Mouse (Mus musculus) ovary, postnatal 10 days (tissue): Measurements from ENCODE around the gene Fanci.

ENCODE experiments used
- DNase-seq: peaks from one replicate; pipeline ENCODE4 v3.0.0; 2022; ENCODE audit warnings: low spot score

Fanci gene

GRCm38 (mm10) chr7:79464776-79465420 is 73.2 kb downstream of the Fanci start:
- no peak for DNase-seq

GRCm38 (mm10) chr7:79465461-79466044 is 73.8 kb downstream of the Fanci start:
- peak; percentile 37 for DNase-seq

- DNase-seq, result peak; percentile 100
Measured at GRCm38 (mm10) chr7:79466053-79466901, 74.5 kb downstream of the Fanci start, which contains the start of gene Polg. Polg (minus strand) TSS chr7:79466362.

- no peak for DNase-seq
Measured at GRCm38 (mm10) chr7:79467951-79468350, 76.2 kb downstream of the Fanci start.

- no peak for DNase-seq
Measured at GRCm38 (mm10) chr7:79468994-79469393, 77.3 kb downstream of the Fanci start.

GRCm38 (mm10) chr7:79469766-79470165 is 78.0 kb downstream of the Fanci start:
- DNase-seq, result no peak

- no peak for DNase-seq
Measured at GRCm38 (mm10) chr7:79470718-79471117, 79.0 kb downstream of the Fanci start.

- DNase-seq, result no peak
Measured at GRCm38 (mm10) chr7:79471436-79471835, 79.7 kb downstream of the Fanci start.

GRCm38 (mm10) chr7:79472792-79473191 is 81.1 kb downstream of the Fanci start:
- no peak for DNase-seq

- DNase-seq, result no peak
Measured at GRCm38 (mm10) chr7:79473496-79474194, 81.9 kb downstream of the Fanci start.

- DNase-seq, result no peak
Measured at GRCm38 (mm10) chr7:79474831-79475399, 83.2 kb downstream of the Fanci start.

GRCm38 (mm10) chr7:79486528-79486927 is 94.8 kb downstream of the Fanci start:
- no peak for DNase-seq

- DNase-seq, result no peak
Measured at GRCm38 (mm10) chr7:79493915-79494314, 102.2 kb downstream of the Fanci start.

GRCm38 (mm10) chr7:79495988-79496815 is 104.5 kb downstream of the Fanci start:
- DNase-seq, result peak; percentile 71

- DNase-seq, result no peak
Measured at GRCm38 (mm10) chr7:79496816-79497328, 105.1 kb downstream of the Fanci start.

GRCm38 (mm10) chr7:79497701-79498115 is 106.0 kb downstream of the Fanci start:
- no peak for DNase-seq

- no peak for DNase-seq
Measured at GRCm38 (mm10) chr7:79498356-79498755, 106.6 kb downstream of the Fanci start.

GRCm38 (mm10) chr7:79498965-79499595 is 107.4 kb downstream of the Fanci start:
- DNase-seq, result peak; percentile 34
